Mouse (Mus musculus) retina, postnatal 1 day (tissue): ENCODE data around the gene Stk39.
A peak's percentile ranks its signal among the peaks of the same experiment; 100 is the strongest.

Source experiments
- DNase-seq: peaks from one replicate; pipeline ENCODE4 v3.0.0-alpha.2; 2012

The Stk39 gene

GRCm38 (mm10) chr2:68419165-68419564, 52.9 kb downstream of the Stk39 start:
- DNase-seq, result no peak

- DNase-seq, result no peak
Observed at GRCm38 (mm10) chr2:68417081-68417480, 55.0 kb downstream of the Stk39 start.

DNA sequence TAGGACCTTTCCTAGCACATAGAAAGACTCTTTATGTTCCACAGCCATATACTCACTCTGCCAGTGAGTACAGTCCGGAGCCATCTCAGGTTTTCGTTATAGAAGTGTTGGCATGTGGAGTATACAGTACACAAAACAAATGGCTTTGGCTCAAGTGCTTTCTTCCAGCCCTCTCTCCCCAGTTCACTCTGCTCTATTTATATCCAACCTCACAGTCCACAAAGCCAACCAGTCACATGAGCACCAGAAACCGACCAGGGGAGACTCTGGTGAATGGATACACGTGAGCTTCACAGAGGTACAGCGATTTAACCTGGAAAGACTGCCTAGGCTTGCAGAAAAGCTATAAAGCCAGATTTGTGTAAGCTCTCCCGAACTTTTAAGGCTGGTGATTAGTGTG, 56.4 kb downstream of the Stk39 start:
- DNase-seq, result no peak

DNA sequence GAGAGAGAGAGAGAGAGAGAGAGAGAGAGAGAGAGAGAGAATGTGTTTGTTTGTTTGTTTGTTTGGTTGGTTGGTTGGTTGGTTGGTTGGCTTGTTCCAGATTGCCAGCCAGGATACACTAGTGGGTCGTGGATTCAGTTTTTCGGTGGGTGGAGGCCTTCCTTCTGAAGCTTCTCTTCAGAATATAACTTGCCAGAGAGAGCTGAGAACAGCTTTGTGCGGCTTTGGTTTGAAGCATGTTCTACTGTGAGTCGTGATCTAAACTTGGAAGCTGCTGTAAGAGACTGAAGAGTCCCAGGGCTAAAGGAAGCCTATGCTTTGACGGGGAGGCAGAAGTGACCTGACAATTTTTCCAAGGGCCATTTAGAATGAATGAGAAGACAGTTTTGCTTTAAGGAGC, 59.9 kb downstream of the Stk39 start:
- no peak for DNase-seq

DNA sequence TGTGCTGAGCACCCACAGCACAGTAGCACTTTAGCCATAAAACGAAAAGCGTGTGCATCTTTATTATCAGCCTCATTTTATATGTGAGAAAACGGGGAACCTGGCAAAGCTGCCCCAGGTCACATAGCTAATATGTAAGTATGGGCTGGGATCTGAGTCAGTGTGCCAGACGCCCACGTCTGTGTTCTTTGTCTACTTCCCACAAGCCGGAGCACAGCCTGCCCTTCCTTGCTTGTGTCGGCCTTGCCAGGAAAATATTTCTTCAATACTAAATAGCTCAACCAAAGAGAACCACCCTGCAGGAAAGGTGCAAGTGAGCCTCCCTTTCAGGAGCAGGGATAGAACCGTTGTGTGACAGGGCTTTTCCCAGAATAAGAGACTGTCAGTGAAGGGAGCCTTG, 60.9 kb downstream of the Stk39 start:
- DNase-seq, result no peak

DNA sequence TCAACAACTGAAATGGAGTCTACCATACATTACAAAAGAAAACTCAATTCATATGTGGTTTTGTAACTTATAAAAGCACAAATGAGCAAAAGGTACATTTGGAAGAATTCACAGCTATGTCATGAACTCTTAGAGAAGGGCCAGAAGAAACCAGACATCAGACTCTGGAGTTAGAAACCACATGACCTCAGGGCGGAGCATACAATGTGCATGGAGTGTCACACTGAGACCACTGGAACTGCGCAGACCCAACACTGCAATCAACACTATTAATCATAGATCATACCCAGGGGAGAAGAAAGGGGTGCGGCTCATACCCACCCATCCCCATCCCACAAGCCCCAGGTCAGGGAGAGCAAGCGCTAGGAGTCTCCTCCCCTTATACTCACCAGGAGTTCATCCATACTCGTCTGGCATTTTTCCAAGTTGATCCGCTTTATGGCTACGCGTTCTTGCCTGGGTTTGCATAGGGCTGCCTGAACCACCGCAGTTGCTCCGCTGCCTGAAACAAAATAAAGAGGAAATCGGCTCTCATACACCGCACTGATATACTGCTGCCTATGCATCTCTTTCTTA, 62.3 kb downstream of the Stk39 start:
- DNase-seq, result peak; percentile 25

- no peak for DNase-seq
Observed at GRCm38 (mm10) chr2:68408271-68408980, 63.6 kb downstream of the Stk39 start.

- DNase-seq, result peak; percentile 40
Observed at GRCm38 (mm10) chr2:68407179-68407950, 64.7 kb downstream of the Stk39 start.

GRCm38 (mm10) chr2:68406571-68407074, 65.4 kb downstream of the Stk39 start:
- no peak for DNase-seq

DNA sequence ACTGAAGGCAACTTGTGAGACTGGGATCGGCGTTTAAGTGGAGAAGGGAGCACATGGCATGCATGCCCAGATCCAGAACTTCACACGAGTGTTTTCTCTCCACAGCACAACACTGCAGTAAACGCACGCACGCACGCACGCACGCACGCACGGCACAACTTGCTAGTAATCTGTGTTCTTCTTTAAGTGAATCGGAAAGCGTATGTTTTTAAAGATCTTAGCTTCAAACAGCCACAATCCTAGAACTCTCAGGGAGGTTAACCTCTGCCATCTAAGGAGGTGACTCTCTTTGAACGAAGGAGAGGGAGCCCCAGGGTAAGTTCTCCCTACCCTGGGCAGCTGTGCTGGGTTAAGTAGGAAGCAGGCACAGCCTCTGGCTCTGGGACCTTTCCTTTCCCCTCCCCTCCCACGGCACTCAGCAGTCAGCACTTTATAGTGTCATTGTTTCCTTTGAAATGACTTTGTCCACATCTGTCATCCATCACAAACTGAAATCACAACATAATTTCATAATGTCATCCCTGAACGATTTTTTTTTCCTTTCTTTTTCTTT, 66.8 kb downstream of the Stk39 start:
- peak; percentile 27 for DNase-seq

GRCm38 (mm10) chr2:68404274-68405162, 67.5 kb downstream of the Stk39 start:
- peak; percentile 58 for DNase-seq

DNA sequence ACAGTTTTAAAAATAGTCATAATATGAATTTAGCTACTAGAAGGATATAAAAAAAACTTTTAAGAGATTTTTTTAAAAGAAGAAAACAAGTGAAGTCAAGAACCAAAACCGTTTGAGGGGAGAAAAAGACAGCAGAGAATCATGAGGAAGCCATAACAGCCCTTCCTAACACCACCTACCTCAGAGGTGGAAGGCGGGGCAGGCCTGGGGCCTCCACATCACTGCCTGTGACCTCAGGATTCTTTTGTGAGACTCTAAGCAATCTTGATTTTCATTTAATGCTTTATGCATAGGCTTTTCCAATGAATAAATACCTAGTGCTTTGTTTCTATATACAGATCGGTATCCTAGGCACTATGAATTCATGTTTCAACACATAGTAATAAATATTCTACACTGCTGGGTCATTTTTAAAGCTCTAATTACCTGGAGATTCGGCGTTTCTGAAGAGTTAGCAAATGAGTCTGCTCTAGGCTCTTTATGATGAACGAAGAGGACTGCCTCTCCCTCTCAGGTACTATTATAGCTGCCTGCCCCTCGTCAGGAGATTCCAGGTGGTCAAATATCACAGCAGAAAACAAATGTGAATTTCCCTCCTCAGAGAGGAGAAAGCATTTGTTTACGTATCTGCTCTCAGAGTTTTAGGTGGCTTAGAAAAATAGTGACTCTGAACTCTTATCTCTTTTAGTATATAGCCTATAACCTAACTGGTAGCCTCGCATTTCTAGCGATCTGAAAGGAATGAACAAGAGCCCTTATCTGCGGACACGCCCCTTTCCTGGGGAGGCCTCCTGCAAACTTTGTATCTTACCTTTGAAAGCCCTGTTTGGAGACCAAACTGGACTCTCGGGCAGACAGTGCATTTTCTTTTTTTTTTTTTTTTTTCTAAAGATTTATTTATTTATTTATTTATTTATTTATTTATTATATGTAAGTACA, 78.2 kb downstream of the Stk39 start:
- no peak for DNase-seq

GRCm38 (mm10) chr2:68387824-68388582, 84.1 kb downstream of the Stk39 start:
- DNase-seq, result no peak

GRCm38 (mm10) chr2:68386313-68386863, 85.7 kb downstream of the Stk39 start:
- DNase-seq, result no peak

DNA sequence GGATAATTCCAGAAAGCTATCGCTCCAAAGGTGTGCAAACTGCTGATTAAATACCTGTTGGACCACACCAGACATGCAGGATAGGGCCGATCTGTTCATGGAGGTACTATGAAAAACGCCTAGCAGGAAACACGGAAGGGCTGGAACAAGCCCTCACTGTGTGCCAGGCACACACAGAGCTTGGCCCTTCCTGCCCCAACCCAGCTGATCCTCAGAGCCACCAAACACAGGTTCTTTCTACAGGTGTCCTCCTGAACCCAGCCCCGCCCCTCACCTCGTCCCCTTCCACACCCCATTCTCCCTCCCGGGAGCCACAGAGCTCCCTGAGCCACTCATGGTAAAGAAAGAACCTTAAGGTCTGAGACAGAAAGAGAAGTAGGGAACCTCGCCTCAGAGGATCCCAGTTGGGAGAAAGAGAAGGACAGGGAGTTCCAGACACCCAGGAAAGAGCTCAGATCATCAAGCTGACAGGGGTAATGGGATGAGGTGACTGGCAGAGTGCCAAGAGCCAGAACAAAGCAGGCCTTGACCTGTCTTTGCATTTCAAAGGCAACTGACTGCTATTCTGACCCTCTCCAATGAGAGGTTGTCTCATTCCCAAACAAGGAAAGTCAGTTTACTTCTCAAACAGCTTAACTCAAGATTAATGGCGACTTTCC, 86.3 kb downstream of the Stk39 start:
- peak; percentile 65 for DNase-seq

GRCm38 (mm10) chr2:68383964-68384363, 88.1 kb downstream of the Stk39 start:
- DNase-seq, result no peak

GRCm38 (mm10) chr2:68382394-68383059, 89.5 kb downstream of the Stk39 start:
- DNase-seq, result no peak

GRCm38 (mm10) chr2:68381881-68382280, 90.2 kb downstream of the Stk39 start:
- no peak for DNase-seq

DNA sequence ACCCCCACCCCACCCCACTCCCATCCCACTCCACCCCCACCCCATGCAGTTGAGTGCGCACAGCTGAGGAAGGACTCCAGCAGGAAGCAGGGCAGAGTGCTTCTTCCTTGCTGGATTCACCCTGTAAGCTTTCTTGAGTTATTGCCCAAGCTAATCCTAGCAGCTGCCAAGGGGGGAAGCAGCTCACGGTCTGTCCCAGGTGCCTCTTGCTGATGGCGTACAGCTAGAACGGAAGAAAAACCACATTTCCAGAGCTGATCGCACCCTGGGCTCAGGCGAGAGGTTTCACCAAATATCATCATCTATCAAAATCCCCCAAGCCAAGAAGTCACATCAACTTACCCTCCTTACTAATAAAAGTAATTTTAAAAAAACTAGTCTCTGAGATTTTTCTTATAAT, 90.9 kb downstream of the Stk39 start:
- DNase-seq, result peak; percentile 11
